Mouse (Mus musculus) thymus, postnatal 14 days (tissue): ENCODE results near the gene Cd209a.
A peak's percentile ranks its signal among the peaks of the same experiment; 100 is the strongest.
"Not testable (repeated sequence)": the region's sequence is repeated elsewhere in the genome, so short reads cannot be mapped to it uniquely, and the experiment has no call there.

Source experiments
- DNase-seq: peaks from one replicate; pipeline ENCODE4 v3.0.0; 2021

The Cd209a gene

GRCm38 (mm10) chr8:3748761-3749160 is at the start of gene Cd209a:
Gene Cd209a, minus strand, starts transcription at chr8:3748984.
- no peak for DNase-seq

GRCm38 (mm10) chr8:3768641-3769040 is 19.9 kb upstream of the Cd209a start:
- DNase-seq, result not testable (repeated sequence)

- DNase-seq, result peak; percentile 64
These were observed 5.6 kb upstream of the Cd209a start for GRCm38 (mm10) chr8:3754261-3754850.

- no peak for DNase-seq
These were observed 11.8 kb downstream of the Cd209a start for GRCm38 (mm10) chr8:3736947-3737346.

GRCm38 (mm10) chr8:3735599-3735998 is 13.2 kb downstream of the Cd209a start:
- no peak for DNase-seq

GRCm38 (mm10) chr8:3734084-3734483 is 14.7 kb downstream of the Cd209a start:
- DNase-seq, result no peak

- DNase-seq, result no peak
These were observed 27.7 kb downstream of the Cd209a start for GRCm38 (mm10) chr8:3721041-3721440.

GRCm38 (mm10) chr8:3720551-3720950 is 28.2 kb downstream of the Cd209a start, which contains the start of gene Clec4g:
Gene Clec4g, minus strand, starts transcription at chr8:3720651.
- DNase-seq, result no peak

GRCm38 (mm10) chr8:3718559-3718958 is 30.2 kb downstream of the Cd209a start:
- DNase-seq, result peak; percentile 83

- no peak for DNase-seq
These were observed 31.3 kb downstream of the Cd209a start for GRCm38 (mm10) chr8:3717321-3717954.

GRCm38 (mm10) chr8:3711646-3712045 is 37.1 kb downstream of the Cd209a start:
- DNase-seq, result peak; percentile 13

GRCm38 (mm10) chr8:3710312-3710711 is 38.5 kb downstream of the Cd209a start:
- DNase-seq, result no peak

GRCm38 (mm10) chr8:3707611-3708010 is 41.2 kb downstream of the Cd209a start:
- DNase-seq, result no peak

- DNase-seq, result peak; percentile 32
These were observed 43.1 kb downstream of the Cd209a start for GRCm38 (mm10) chr8:3705711-3706110.

GRCm38 (mm10) chr8:3701491-3701890 is 47.3 kb downstream of the Cd209a start:
- no peak for DNase-seq

- DNase-seq, result no peak
These were observed 54.7 kb downstream of the Cd209a start, which contains the start of gene Fcer2a for GRCm38 (mm10) chr8:3694121-3694520. Gene Fcer2a, minus strand, starts transcription at chr8:3694175.
